Mouse (Mus musculus): Measurements from ENCODE around the gene Pxmp4.

Gene Pxmp4

GRCm38 (mm10) chr2:154613118-154614115 is 9.9 kb upstream of the Pxmp4 start, which contains the start of the genes Zfp341 and 4930519P11Rik:
Gene Zfp341 (plus strand): TSS chr2:154613297.
Gene 4930519P11Rik (minus strand): TSS chr2:154613437.
- DNase-seq (ENCODE audit: low spot score in 2 of 2): peak; percentile 71 to 90

- DNase-seq (ENCODE audit: low spot score in 2 of 2): no peak
Observed at GRCm38 (mm10) chr2:154609050-154609767, 5.7 kb upstream of the Pxmp4 start.

GRCm38 (mm10) chr2:154606965-154607364 is 3.5 kb upstream of the Pxmp4 start:
- DNase-seq (ENCODE audit: low spot score in 2 of 2): no peak

GRCm38 (mm10) chr2:154604156-154604555 is 648 bp upstream of the Pxmp4 start:
- no peak for DNase-seq (ENCODE audit: low spot score in 2 of 2)

- no peak for DNase-seq (ENCODE audit: low spot score in 2 of 2)
Observed at GRCm38 (mm10) chr2:154603007-154603637, 386 bp downstream of the Pxmp4 start.

GRCm38 (mm10) chr2:154601324-154601723 is 2.2 kb downstream of the Pxmp4 start:
- no peak for DNase-seq (ENCODE audit: low spot score in 2 of 2)

- no peak for DNase-seq (ENCODE audit: low spot score in 2 of 2)
Observed at GRCm38 (mm10) chr2:154600586-154600985, 2.9 kb downstream of the Pxmp4 start.

GRCm38 (mm10) chr2:154597399-154597798 is 6.1 kb downstream of the Pxmp4 start:
- no peak for DNase-seq (ENCODE audit: low spot score in 2 of 2)

GRCm38 (mm10) chr2:154595775-154596174 is 7.7 kb downstream of the Pxmp4 start:
- no peak for DNase-seq (ENCODE audit: low spot score in 2 of 2)

- DNase-seq (ENCODE audit: low spot score in 2 of 2): no peak
Observed at GRCm38 (mm10) chr2:154593025-154593424, 10.5 kb downstream of the Pxmp4 start.

GRCm38 (mm10) chr2:154591239-154591638 is 12.3 kb downstream of the Pxmp4 start:
- DNase-seq (ENCODE audit: low spot score in 2 of 2): no peak

- peak in 1 of 2 experiments; percentile 35 for DNase-seq (ENCODE audit: low spot score in 2 of 2)
Observed at GRCm38 (mm10) chr2:154589051-154589450, 14.5 kb downstream of the Pxmp4 start.

- DNase-seq (ENCODE audit: low spot score in 2 of 2): no peak
Observed at GRCm38 (mm10) chr2:154586405-154586804, 17.1 kb downstream of the Pxmp4 start.

GRCm38 (mm10) chr2:154584931-154585601 is 18.4 kb downstream of the Pxmp4 start:
- no peak for DNase-seq (ENCODE audit: low spot score in 2 of 2)

- peak; percentile 90 to 96 for DNase-seq (ENCODE audit: low spot score in 2 of 2)
Observed at GRCm38 (mm10) chr2:154583906-154584872, 19.3 kb downstream of the Pxmp4 start.

GRCm38 (mm10) chr2:154581421-154581820 is 22.1 kb downstream of the Pxmp4 start:
- DNase-seq (ENCODE audit: low spot score in 2 of 2): no peak

- no peak for DNase-seq (ENCODE audit: low spot score in 2 of 2)
Observed at GRCm38 (mm10) chr2:154580586-154580985, 22.9 kb downstream of the Pxmp4 start.

- DNase-seq (ENCODE audit: low spot score in 2 of 2): no peak
Observed at GRCm38 (mm10) chr2:154577744-154578067, 25.8 kb downstream of the Pxmp4 start.

GRCm38 (mm10) chr2:154576876-154577743 is 26.4 kb downstream of the Pxmp4 start:
- DNase-seq (ENCODE audit: low spot score in 2 of 2): no peak

Data from left cerebral cortex, adult 9 months (tissue).